Mouse (Mus musculus) ES-CJ7 (cell line): Measurements from ENCODE around the gene Gm10638.

Experiments used
- DNase-seq: peaks from one replicate; pipeline ENCODE4 v3.0.0; 2011; ENCODE audit warnings: low read depth, low spot score

Gene Gm10638

DNA sequence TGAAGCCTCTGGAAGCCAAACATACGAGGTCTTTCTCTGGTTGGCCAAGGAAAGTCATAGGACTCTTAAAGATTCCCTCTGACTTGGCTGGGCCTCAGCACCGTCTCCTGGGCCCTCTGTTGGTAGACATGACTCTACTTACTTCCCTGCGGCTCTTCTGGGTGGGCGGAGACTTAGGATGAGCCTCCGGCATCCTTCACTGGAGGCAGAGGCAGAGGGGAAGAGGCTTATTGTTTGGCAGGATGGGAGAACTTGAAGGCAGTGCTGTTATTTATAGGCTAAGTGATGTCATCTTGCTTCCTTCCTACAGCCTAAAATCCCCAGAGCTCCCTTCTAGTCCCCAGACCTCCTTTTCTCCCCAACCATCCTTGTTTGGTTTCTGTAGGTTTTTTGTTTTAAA, 41.0 kb downstream of the Gm10638 start:
- peak; percentile 78 for DNase-seq

DNA sequence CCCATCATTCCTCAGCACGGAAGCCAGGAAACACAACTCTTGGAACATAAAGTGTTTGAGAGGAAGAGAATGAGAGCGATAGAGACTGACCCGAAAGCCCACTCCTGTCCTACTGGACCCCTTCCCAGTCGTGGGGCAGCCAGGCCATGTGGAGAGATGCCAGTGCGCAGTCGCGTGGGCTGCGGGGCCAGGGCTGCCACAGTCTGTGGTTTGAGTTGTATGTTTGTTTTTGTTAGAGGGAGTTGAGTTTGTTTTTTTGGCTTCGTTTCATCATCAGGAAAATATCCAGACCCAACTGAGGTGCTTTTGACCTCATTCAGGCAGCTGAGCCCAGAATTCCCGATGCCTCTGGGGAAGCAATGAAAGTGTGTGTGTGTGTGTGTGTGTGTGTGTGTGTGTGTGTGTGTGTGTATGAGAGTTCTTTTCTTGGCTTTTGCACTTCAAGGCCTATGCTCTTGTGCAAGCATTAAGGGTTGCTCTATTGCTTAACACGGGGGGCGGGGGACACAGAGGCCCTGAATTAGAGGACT, 42.5 kb downstream of the Gm10638 start:
- no peak for DNase-seq

DNA sequence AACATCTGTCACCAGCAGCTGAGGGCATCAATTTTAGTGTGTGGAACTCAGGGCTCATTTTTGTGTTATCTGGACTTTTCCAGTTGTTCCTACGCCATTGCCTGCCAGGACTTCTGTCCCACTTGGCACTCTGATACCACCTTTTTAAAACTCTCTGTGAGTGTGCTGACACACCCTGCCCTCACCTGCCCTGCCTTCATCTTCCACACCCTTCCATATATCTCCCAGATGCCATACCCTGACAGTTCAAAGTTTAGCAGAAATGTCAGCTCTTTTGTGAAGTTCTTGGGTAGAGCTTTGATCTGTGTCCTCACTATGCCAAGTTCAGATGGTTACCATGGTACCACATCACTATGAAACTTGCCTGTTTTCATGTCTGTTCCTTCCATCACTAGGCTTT, 44.1 kb downstream of the Gm10638 start:
- no peak for DNase-seq

DNA sequence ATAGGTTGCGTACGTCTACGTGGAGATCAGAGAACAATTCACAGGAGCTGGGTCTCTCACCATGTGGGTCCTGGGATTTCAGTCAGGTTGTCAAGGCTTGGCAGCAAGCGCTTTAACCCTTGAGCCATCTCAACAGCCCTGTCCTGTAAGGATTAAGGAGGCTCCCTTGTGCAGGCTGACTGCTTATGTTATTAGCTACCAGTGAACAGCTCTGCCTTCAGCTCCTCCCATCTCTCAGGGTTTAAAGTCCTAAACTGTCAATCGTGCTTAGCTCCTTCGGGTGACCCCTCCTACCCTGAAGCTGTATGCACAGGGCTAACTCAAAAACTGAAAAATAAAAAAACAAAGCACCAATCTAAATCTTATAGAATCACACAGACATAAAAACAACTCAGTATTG, 46.0 kb downstream of the Gm10638 start:
- no peak for DNase-seq

DNA sequence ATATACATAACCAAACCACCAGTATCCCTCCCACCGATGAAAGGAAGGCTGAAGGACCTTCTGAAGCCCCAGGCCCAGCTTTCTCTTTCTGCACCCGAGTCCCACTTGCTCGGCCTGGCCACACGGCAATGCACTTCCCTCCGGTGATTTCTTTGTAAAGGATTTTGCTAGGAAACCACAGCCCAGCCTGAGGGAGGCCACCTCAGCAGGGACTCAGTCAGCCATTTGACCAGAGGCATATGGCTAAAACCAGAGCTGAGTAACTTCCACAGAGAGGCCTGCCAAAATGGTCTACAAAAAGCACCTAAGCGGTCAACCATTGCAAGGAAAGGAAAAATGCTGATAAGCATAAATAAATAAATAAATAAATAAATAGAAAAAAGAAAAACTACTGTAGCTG, 49.2 kb downstream of the Gm10638 start:
- no peak for DNase-seq
